Mouse (Mus musculus) T-helper 2 cell (primary cell): Measurements from ENCODE around the gene Rtbdn.

Experiments
- in situ Hi-C: fragments of 300-600 bp; cut with MboI, MseI; formaldehyde crosslinking; loops from one replicate; pipeline ENCODE4 v1.15.1; 2025; ENCODE audit warnings: high pct_unique_total_duplicates

Gene Rtbdn

GRCm38 (mm10) chr8:84921596-84921995 lies 25.2 kb upstream of the Rtbdn start:
- in situ Hi-C loops: no loop called here

GRCm38 (mm10) chr8:84925557-84925956 lies 21.2 kb upstream of the Rtbdn start:
- in situ Hi-C loops: no loop called here

GRCm38 (mm10) chr8:84927513-84927912 lies 19.3 kb upstream of the Rtbdn start:
- in situ Hi-C loops: no loop called here

GRCm38 (mm10) chr8:84928456-84929306 lies 18.1 kb upstream of the Rtbdn start:
- in situ Hi-C loops: no loop called here

- in situ Hi-C loops: no loop called here
Measured at GRCm38 (mm10) chr8:84930582-84930981, 16.2 kb upstream of the Rtbdn start.

- in situ Hi-C loops: no loop called here
Measured at GRCm38 (mm10) chr8:84933767-84934559, 12.8 kb upstream of the Rtbdn start.

- in situ Hi-C loops: no loop called here
Measured at GRCm38 (mm10) chr8:84934860-84935259, 11.9 kb upstream of the Rtbdn start.

GRCm38 (mm10) chr8:84935489-84935888 lies 11.3 kb upstream of the Rtbdn start:
- in situ Hi-C loops: no loop called here

- in situ Hi-C loops: no loop called here
Measured at GRCm38 (mm10) chr8:84936041-84936961, 10.5 kb upstream of the Rtbdn start.

GRCm38 (mm10) chr8:84936962-84937546 lies 9.7 kb upstream of the Rtbdn start, which contains the start of gene Mast1:
Gene Mast1, minus strand, starts transcription at chr8:84937359.
- in situ Hi-C loops: no loop called here

- in situ Hi-C loops: no loop called here
Measured at GRCm38 (mm10) chr8:84937620-84938485, 8.9 kb upstream of the Rtbdn start.

- in situ Hi-C loops: no loop called here
Measured at GRCm38 (mm10) chr8:84943699-84944098, 3.1 kb upstream of the Rtbdn start.

- in situ Hi-C loops: no loop called here
Measured at GRCm38 (mm10) chr8:84944478-84945160, 2.2 kb upstream of the Rtbdn start.

- in situ Hi-C loops: no loop called here
Measured at GRCm38 (mm10) chr8:84945235-84945632, 1.6 kb upstream of the Rtbdn start.

GRCm38 (mm10) chr8:84945633-84946527 lies 911 bp upstream of the Rtbdn start:
- in situ Hi-C loops: no loop called here

- in situ Hi-C loops: no loop called here
Measured at GRCm38 (mm10) chr8:84947241-84947545, 402 bp downstream of the Rtbdn start.

GRCm38 (mm10) chr8:84949753-84950152 lies 3.0 kb downstream of the Rtbdn start:
- in situ Hi-C loops: no loop called here

- in situ Hi-C loops: no loop called here
Measured at GRCm38 (mm10) chr8:84952612-84953255, 5.9 kb downstream of the Rtbdn start.
